Mouse (Mus musculus): ENCODE results near the gene C1qa. TPM values are rescaled to one million over a fixed set of nuclear protein-coding genes. Genes with fewer than 3 reads are reported as not detected.

The C1qa gene
- 10 to 100 TPM; 59.6 to 68.5 TPM for total RNA-seq (2021)
- long read RNA-seq, transcript C1qa-201 (3 exons, 1,040 nt) = major isoform, 45 of 52 reads
- long read RNA-seq, partial matches to known transcripts = 5 of 52 reads
- long read RNA-seq, other reads (novel, unspliced or antisense) = 2 of 52 reads

DNA sequence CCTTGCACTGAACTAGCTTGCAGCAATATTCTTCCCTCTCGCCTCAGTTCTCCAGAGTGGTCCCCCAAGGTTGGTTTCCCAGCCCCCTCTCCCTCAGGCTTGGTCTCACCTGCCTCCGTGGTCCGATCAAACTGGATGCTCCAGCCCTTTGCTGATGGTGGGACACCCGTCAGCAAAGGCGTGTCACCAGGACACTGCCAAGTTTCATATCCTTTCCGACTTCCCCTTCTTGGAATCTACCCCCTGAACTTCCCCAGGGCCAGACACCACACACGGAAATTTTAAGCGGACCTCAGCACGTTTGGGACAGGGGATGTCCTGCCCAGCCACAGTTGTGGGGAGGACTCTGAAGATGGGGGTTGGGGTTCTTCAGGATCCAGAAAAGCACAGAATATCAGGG is at the start of gene C1qa:
Gene C1qa (minus strand): TSS at position 167 of the 400 bp plus-strand sequence.
- DNase-seq (ENCODE audit: low spot score in 2 of 2) = no peak

DNA sequence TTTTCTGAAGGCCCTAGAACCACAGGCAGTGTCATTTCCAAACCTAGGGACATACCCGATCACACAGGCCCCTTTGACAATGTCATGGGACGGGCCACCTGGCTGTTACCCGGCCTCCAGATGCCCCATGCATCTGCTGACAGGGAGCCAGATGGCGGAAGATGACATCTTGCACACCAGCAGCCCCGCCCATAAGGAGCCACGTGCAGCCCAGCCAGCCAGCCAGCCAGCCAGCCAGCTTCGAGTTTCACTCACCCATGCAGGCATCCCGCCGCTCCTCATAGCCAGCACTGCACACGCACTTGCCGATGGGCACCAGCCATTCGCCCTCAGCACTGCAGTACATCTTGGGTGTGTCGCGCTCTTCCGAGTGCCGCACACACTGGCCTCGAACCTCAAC is 46.8 kb upstream of the C1qa start:
- DNase-seq (ENCODE audit: low spot score in 2 of 2) = no peak

DNA sequence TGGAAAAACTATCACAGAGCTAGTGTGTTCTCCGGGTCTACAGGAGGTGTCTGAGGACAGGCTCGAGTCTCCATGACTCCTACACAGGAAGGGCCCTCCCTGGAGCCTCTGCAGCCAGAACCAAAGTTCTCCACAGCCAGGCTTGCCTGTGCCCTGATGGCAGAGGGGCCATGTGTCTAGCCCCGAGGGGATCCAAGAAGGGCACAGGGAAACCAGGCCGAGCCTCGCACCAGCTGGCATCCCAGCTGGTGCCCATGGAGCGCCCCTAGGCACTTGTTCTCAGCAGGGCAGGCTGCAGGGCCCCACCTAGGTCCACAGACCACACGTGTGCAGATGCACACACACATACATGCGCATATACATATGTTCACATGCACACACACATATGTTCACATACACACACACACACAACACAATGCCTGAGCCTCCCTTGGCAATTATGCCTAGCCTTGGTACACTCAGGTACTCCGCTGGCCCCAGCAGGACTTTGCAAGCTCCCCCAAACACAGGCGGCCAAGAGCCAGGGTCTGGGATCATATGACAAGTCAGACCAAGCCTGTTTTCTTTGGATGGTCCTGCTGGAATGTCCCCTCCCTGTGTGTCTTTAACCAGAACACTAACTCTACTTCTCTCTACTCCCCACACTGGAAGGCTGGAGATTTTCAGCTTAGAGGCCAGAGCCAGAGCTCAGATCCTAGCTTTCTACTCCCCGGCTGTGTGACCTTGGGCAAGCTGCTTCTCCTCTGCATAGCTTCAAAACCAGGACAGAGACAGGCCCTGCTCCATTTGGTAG is 46.2 kb upstream of the C1qa start:
- no peak for DNase-seq (ENCODE audit: low spot score in 2 of 2)

DNA sequence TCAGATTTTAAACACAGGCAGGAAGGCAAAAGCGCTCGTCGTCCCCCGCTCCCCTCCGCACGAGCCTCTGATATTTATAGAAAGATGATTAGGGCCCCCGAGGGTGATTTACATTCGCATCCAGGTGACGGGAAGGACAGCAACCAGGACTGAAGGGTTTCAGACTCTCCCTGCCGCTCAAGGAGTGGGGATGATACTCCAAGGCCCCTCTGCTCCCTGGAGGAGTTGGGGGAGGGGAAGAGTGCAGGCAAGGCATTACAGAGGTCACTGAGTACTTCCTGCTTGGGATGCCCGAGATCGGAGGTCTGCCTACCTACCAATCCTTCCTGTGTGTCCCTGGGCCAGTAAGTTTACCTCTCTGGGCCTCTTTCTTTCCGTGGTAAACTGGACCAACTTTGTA is 44.6 kb upstream of the C1qa start:
- no peak for DNase-seq (ENCODE audit: low spot score in 2 of 2)

DNA sequence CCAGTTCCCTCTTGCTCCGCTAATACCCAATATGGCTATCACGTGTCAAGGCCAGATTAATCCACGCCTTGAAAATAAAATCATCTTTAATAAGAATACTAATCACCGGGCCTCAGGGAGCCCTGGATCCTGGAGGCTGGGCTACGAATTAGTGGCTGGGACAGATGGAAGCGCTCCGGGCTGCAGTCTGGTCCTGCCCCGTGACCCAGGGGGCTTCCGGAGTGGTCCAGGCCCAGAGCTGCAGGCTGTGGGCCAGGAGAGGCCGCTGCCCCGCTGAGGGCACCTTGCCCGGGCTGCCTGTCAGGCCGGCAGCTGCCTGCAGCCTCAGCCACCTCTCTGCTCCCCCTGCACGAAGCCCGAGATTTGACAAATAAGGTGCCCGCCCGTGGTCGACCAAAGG is 44.2 kb upstream of the C1qa start:
- no peak for DNase-seq (ENCODE audit: low spot score in 2 of 2)

DNA sequence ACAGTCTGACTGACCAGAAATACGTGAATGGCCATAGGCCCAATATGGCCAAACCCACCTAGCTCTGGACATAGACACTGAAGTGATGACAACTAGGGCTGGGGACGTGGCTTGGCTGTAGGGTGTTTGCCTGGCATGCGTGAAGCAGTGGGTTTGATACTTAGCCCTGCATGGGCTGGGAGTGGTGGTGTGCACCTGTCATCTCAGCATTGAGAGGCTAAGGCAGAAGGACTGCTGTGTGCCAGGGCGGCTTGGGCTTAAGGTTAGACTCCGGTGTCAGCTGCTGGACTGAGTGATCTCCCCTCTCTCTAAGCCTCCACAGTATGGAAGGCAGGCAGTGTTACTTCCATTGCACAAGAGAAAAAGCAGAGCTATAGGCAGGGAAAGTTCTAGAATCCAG is 39.3 kb upstream of the C1qa start:
- DNase-seq (ENCODE audit: low spot score in 2 of 2) = no peak

DNA sequence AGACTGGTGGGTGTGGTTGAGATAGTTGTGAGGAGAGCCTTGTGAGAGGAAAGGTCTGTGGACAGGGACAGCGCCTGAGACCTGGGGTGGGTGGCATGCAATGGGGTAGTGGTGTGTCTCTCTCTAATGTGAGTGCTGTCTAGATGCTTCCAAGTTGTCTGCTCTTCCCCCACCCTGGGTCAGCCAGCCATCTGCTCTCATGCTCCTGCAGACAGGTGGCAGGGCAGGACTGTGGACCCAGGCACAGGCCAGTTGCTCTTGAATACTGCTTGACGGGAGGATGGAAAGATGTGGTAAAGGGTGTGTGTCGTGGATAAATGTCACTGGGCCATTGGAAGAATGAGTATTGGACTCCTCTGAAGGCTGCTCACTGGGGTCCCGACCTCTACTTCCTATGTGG is 38.7 kb upstream of the C1qa start:
- no peak for DNase-seq (ENCODE audit: low spot score in 2 of 2)

DNA sequence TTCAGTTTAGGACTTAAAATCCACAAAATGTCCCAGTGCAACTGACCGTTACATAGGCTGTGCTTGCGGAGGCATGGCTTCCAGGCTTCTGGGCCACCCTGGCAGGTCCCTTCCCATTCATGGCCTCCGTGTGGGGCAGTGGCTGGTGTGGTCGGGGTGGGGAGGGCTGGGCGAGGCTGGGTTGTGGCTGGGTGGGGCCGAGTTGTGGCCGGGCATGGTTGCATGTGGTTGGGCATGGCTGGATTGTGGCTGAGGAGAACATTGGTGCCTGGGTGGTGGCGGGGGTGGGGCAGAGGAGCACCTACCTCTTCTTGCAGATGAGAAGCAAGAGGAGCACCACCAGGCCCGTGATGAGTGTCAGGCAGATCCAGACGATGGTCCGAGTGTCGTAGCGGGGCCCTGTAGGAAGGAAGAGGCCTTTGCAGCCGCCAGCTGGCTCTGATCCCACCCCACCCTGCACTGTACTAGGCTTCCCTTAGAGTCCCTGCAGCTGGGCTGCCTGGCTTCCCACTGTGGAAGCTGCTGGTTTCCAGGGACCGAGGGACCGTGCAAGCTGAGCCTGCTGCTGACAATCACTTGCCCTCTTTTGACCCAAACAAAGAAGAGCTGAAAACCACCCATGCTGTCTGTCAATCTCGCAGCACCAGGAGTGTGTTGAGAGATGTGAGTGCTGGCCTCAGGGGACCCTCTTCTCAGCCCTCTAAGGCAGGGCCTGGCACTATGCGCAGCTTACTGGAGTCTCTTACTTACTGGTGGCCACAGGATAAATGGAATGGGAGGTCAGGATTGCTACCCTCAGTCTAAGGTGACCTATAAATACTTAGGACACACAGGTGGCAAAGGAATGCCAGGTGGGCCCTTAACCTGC is 36.4 kb upstream of the C1qa start:
- DNase-seq (ENCODE audit: low spot score in 2 of 2) = no peak

DNA sequence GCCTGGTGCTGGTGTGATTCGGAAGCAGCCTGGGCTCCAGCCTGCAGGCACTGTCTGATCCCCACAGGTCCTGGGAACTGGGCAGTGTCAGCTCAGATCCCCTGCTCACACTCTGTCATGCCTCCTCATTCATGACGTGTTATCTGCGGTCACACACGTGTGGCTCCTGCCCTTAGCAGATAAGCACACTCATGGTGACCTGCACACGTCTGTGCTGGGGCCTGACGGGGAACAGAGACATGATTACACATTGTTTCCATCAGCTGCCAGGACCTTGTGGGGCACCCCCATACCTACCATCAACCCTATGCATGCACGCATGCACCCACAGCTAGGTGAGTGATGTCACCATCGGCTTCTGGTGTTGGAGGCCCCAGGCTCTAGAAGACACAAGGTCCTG is 31.9 kb upstream of the C1qa start:
- no peak for DNase-seq (ENCODE audit: low spot score in 2 of 2)

DNA sequence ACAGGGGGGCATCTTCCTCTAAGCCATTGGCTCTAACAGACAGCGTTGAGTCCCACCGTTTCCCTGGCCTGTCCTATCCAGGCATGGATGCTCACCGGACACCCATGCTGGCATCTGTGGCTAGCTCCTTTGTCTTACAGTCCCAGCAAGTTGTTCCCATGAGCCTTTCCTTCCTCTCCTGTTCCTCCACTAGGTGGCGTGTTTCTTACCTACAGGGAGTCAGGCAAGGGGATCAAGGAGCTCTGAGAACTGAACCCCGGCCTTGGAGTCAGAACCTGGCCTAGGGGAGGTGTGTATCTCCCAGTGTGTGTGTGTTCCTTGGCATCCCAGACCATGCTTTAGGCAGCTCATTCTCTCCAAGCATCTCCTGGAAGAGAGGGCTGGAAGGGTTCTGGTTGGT is 30.3 kb upstream of the C1qa start:
- DNase-seq (ENCODE audit: low spot score in 2 of 2) = peak in 1 of 2 experiments; percentile 28

DNA sequence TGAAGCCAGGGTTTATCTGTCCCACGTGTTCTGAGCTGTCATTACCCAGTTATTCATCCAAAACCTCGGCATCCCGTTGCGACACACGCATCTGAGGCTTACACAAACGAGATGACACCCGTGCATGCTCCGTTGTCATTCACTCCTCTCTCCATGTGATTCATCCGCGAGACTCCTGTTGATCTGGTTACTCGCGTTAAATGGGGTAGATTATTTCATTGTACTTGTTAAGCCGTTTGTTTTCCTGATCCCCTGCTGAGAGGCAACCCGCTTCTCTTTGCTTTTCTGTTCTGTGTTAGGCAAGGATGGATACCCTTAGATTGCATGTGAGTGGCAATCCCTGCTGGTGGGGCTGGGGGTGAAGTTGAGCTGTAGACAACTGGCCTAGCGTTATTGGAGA is 27.2 kb upstream of the C1qa start:
- peak in 1 of 2 experiments; percentile 47 for DNase-seq (ENCODE audit: low spot score in 2 of 2)

DNA sequence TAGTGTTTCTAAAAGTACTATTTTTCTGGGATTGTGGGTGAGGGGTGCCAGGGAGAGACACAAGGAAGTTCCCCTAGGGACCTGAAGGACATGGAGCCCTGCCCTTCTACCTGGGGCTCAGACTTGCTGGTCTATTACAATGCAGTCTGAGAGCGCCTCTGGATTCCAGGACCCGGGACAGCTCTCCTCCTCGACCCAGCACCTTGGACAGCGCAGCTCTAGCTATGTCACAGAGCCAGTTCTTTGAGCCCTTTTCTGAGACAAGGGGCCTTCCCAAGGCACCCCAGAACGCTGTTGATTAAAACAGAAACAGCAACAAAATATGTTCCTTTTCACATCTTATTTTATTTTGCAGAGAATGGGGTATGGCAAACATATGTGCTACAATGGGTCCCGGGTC is 25.9 kb upstream of the C1qa start:
- DNase-seq (ENCODE audit: low spot score in 2 of 2) = no peak

DNA sequence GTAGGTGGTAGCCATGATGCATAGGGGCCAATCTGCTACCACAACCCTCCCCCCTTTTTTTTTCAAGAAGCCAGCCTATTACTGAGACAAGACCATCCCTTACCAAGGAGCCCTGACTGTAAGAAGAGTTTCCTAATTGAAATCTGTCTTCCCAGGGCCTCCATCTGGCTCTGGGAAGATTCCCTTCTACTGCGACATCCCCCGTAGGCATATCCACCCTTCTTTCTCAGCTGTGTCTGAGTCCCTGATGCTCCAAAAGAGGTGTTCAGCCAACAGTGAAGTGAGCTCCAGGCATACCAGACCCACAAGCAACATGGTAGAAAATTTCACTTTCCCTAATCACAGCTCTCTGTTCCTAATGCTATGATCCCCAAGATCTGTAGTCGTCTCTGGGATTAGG is 20.9 kb upstream of the C1qa start:
- peak; percentile 37 to 59 for DNase-seq (ENCODE audit: low spot score in 2 of 2)

DNA sequence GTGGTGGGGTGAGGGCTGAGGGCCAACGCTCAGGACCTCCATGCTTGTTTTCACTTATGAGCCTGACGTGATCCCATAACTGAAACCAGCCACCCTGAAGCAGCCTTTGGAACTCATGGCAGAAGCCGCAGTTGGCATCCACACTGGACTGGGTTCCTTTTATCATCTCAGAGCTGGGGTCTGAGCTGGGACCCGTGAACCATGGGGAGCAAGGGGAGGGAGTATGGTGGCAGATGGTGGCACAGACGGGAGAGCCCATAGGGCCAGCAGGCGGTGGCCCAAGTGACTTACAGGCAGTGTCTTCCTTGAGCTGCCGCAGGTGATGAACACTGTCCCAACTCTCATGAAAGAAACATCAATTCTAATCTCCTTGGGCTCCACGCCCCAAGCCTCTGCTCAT is 20.2 kb upstream of the C1qa start:
- no peak for DNase-seq (ENCODE audit: low spot score in 2 of 2)

DNA sequence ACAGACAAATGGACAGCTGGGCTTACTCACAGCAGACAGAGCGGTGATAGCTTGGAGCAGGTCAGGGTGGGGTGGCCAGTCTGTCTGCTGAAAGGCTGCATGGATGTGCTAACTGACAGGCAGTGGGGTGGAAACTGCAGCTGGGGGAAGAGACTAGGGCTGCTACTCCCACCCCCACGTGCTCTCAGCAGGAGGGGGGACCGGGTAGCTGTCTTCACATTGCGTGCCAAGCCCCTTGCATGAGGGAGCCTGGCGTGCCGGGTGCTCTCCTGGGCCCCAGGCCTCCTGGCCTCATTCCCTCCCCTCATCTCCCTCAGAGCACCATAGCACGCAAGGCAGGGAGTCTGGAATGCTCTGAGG is 18.5 kb upstream of the C1qa start:
- DNase-seq (ENCODE audit: low spot score in 2 of 2) = no peak

DNA sequence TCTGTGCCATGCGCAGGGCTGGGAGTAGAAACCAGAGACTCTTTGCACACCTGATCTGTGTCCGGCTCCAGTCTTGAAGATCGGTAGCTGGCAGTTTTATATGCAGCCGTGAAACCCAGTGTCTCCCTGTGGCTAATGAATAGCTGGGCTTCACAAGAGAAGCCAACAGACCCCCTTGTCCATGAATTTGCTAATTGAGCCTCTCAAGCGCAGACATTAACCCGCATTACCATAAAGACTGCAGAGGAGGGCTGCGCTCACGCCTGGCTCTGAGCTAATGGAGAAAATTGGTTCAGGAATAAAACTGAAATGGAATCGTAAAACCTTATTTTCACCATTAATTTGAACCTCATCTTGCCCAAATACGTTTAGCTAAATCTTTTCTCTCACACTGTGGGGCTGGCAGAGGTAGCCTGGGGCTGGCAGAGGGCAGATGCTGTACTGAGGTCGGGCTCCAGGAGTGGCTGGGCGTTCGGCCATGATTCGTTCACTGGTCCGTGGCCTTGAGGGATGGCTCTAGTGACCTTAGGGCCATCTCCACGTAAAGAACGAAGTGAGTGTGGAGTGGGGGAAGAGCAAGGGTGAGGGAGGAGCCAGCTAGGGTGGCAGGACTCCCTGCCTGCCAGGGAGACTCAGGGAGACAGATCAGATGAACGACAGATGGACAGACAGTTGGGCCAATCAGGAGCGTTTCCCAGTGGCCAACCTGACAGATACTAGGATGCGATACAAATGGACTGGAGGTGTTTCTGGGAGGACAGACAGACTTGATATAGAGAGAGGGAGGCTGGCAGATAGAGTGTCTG is 18.0 kb upstream of the C1qa start:
- DNase-seq (ENCODE audit: low spot score in 2 of 2) = no peak

DNA sequence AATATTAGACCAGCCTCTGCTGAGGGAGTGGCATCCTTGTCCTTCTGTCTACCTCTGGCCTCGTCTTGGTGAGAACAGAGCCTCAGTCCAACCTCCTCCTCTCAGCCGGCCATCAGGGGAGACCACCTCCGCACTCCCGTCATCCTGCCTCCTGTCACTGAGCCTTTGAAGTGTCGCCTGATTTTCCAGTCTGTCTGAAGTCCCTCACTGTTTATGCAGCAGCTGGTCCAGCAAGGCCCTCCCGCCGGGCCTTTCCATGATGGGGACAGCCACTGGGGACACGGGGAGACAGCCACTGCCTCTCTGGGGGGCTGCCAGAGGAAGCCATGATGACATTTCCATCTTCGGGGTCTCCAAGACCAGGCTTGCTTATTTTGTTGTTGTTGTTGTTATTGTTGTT is 14.2 kb upstream of the C1qa start:
- no peak for DNase-seq (ENCODE audit: low spot score in 2 of 2)

DNA sequence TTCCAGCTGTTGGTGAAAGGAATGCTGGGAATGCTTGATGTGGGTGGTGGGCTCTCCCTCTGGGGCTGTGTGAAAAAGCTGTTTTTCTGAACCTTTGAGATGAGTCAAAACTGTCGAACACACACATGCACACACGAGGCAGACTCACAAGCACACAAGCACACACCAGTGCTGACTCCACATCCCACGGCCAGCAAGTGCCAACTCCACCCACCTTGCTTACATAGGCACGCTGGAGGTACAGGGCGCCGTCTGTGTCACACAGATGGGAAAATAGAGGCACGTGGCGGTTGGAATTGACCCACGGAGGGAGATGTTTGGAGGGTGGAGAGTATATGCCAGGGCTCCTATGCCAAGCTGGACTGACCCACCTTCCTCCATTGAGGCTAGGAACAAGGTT is 13.2 kb upstream of the C1qa start:
- DNase-seq (ENCODE audit: low spot score in 2 of 2) = peak in 1 of 2 experiments; percentile 48

DNA sequence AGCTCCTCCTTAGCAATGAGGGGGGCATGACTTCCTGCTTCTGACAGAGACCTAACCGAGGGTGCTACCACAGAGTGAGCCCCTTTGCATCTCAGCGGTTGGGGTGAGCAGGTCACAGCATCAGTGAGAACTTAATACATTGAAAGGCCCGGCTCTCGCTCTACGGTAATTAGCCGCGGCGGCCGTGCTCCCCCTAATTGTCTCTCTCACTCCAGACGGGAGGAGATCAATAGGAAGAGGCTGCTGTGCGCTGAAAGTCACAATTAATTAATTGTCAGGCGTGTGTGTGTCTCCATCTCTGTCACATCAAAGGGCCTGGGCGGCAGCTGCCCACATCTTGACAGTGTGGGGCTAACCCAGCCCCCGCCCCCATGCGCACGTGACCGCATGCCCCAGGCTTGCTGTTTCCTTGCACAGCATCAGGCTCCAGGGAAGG is 12.6 kb upstream of the C1qa start:
- no peak for DNase-seq (ENCODE audit: low spot score in 2 of 2)

DNA sequence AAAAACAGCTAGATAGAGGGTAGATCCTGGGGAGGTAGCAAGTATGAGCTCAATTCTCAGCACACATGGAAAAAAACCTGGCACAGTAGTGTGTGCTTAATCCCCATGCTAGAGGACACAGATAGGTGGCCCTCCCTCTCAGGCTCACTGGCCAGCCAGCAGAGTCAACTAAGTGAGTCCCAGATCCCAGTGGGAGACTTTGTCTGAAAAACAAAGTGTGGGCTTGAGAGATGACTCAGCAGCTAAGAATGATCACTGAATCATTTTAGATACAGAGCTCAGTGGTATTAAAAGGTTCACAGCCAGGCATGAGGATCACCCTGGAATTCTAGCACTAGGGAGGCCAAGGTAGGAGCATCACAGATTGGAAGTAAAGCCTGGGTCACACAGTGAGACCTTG is 9.2 kb upstream of the C1qa start:
- no peak for DNase-seq (ENCODE audit: low spot score in 2 of 2)

DNA sequence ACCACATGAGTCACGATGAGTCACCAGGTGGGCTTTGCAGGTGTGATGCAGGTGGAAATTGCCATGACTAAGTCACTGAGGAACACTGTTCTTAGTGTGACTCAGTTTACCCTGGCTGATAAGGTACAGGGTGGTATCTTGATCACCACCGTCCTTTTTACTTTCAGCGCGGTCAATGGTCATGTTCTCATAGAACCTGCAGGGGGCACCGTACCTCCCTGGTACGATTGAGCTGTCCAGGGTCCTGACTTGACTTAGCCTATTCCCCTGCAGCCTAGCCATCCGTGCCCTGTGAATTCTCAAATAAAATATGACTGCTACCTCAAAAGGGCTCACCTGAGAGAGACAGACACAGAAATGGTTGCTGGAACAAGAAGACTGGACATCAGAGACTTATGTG is 8.4 kb upstream of the C1qa start:
- DNase-seq (ENCODE audit: low spot score in 2 of 2) = no peak

Measured in layer of hippocampus, adult 18-20 months (tissue).